Mouse (Mus musculus) lung, postnatal 0 days (tissue): ENCODE measurements at regions not wholly inside any gene's neighbourhood (a gene's known extent, or its start where the extent isn't known, plus 50 kb on each side); places are given as distances from the start of the nearest gene placed in this dataset.

Experiments used
- CTCF ChIP-seq: IDR thresholded peaks from 2 replicates; pipeline ENCODE4 v1.5.1; 2016; ENCODE audit warnings: antibody characterized with exemption, mild to moderate bottlenecking
- EP300 ChIP-seq: IDR thresholded peaks from 2 replicates; pipeline ENCODE4 v1.6.1; 2016; ENCODE audit warnings: antibody characterized with exemption, mild to moderate bottlenecking, control low read depth

GRCm38 (mm10) chrX:77363657-77364056 lies 147.2 kb upstream of the Tbl1x start:
- TF ChIP-seq CTCF (no peak), EP300 (no peak)
